Mouse (Mus musculus): ENCODE results near the gene Fblim1. TPM values are rescaled to one million over a fixed set of nuclear protein-coding genes. Genes with fewer than 3 reads are reported as not detected.

Gene Fblim1
- polyA plus RNA-seq, 1 experiment from 2014 or later: 76.1 TPM

DNA sequence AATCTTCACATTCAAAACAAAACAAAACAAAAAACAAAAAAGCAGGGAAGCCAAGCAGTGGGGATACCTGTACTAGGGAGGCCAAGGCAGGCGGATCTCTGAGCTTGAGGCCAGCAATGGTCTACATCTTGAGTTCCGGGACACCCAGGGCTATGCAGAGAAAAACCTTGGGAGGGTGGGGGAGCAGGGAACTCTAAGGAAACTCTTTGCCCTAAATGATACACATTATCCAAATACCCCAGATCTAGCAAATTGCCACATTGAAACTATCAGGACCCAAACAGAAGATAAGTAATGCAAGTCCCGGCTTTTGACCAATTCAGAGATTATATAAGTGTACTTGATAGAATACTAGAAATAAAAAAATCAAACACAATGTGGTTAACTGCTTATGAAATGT is 62.3 kb downstream of the Fblim1 start:
- WGBS: 72% methylated on average over 3 of the region's 3 CpGs
- no peak overlapping the region for H3K4me3 ChIP-seq (ENCODE audit: low read length)
- no peak overlapping the region for H3K4me2 ChIP-seq (ENCODE audit: low read depth, low read length)
- peaks cover 15% of the 10 kb centered on the region for H3K4me1 ChIP-seq (replicated peaks; ENCODE audit: control insufficient read depth, insufficient read depth, low read length)
- no peaks in the 10 kb centered on the region for H3K36me3 ChIP-seq (ENCODE audit: control insufficient read depth, insufficient read depth, low read length)
- no peak overlapping the region for H3K27ac ChIP-seq (ENCODE audit: low read length)
- H3K27me3 ChIP-seq (ENCODE audit: control insufficient read depth, insufficient read depth, low read depth, low read length): no peaks in the 10 kb centered on the region
- no peak for ATAC-seq (ENCODE audit: low read depth)
- no peak overlapping the region for H3K9ac ChIP-seq (ENCODE audit: low read length)
- no peaks in the 10 kb centered on the region for H3K9me3 ChIP-seq (ENCODE audit: control insufficient read depth, low read length)

DNA sequence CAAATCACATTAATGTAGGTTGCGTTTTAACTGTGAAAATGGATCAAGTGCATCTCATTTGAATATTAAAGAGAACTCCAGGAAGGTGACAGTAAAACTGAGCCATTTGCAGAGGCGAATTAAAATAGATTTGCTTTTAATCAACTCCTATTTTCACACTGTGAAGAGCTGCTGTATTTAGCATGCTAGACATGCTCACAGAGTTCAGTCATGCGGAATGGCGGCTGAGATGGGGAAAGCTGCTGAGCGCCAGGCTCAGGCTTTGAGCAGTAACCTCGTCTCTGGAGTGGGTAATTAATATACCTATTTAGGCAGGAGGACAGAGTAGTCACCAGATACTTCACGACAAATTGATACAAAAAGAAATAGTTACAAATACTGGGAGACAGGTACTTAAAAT is 64.0 kb downstream of the Fblim1 start:
- Histone ChIP-seq H3K4me2 (ENCODE audit: low read depth, low read length) (no peak overlapping the region), H3K9me3 (ENCODE audit: control insufficient read depth, low read length) (no peaks in the 10 kb centered on the region), H3K27ac (ENCODE audit: low read length) (no peak overlapping the region), H3K4me1 (replicated peaks; ENCODE audit: control insufficient read depth, insufficient read depth, low read length) (peaks cover 7% of the 10 kb centered on the region), H3K4me3 (ENCODE audit: low read length) (no peak overlapping the region), H3K27me3 (ENCODE audit: control insufficient read depth, insufficient read depth, low read depth, low read length) (no peaks in the 10 kb centered on the region), H3K36me3 (ENCODE audit: control insufficient read depth, insufficient read depth, low read length) (no peaks in the 10 kb centered on the region), H3K9ac (ENCODE audit: low read length) (no peak overlapping the region)
- ATAC-seq (ENCODE audit: low read depth): no peak
- WGBS: 63% methylated on average over 7 of the region's 7 CpGs

DNA sequence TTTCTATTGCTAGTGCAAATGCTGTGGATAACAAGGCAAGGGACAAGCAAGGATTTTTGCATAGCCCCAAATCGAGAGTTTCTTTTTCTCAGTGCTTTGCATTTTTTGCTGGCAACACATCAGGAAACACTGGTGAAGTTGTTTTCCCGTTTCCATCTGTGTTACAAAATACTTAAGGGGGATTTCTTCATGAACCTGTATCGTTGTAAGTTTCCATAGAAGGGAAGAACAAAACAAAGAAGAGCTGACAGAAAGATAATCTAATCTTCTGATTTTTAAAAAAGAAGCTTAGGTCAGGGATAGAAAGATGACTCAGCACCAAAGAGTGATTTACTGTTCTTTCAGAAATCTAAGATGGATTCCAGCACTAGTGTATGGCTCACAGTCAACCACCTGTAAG is 65.1 kb downstream of the Fblim1 start:
- 61% methylated on average over 3 of the region's 3 CpGs for WGBS
- Histone ChIP-seq H3K4me3 (ENCODE audit: low read length) (no peak overlapping the region), H3K27ac (ENCODE audit: low read length) (no peak overlapping the region), H3K27me3 (ENCODE audit: control insufficient read depth, insufficient read depth, low read depth, low read length) (no peaks in the 10 kb centered on the region), H3K9ac (ENCODE audit: low read length) (no peak overlapping the region), H3K4me2 (ENCODE audit: low read depth, low read length) (no peak overlapping the region), H3K36me3 (ENCODE audit: control insufficient read depth, insufficient read depth, low read length) (no peaks in the 10 kb centered on the region), H3K9me3 (ENCODE audit: control insufficient read depth, low read length) (no peaks in the 10 kb centered on the region), H3K4me1 (replicated peaks; ENCODE audit: control insufficient read depth, insufficient read depth, low read length) (peaks cover 11% of the 10 kb centered on the region)
- ATAC-seq (ENCODE audit: low read depth): no peak

DNA sequence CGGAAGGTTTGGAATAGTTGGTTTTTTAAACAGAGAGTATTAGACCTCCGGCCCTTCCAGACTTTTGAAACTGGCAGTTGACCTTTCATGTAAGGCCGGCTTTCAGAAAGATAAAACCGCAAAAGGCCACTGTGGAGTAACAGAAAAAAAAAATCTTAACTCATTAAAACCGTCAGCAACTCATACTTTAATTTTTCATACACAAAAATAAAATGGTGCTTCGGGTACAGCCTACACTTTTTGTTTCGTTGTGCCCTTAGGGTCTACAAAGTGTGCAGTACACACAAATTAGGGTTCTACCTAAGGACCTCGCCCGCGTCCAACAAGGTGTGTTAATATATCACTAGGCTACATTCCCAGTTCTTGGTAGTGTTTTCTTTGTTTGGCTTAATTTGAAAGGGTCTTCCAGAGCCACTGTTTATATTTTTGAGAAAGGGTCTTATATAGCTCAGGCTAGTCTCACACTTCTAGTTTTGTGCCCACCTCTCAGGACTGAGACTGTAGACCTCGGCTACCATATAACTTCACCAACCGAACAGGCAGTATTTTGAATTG is 66.6 kb downstream of the Fblim1 start:
- H3K9me3 ChIP-seq (ENCODE audit: control insufficient read depth, low read length): no peaks in the 10 kb centered on the region
- H3K9ac ChIP-seq (ENCODE audit: low read length): peak overlapping the region; percentile 78
- no peak for ATAC-seq (ENCODE audit: low read depth)
- H3K4me3 ChIP-seq (ENCODE audit: low read length): peak overlapping the region; percentile 92
- peaks cover 22% of the 10 kb centered on the region for H3K4me1 ChIP-seq (replicated peaks; ENCODE audit: control insufficient read depth, insufficient read depth, low read length)
- H3K27me3 ChIP-seq (ENCODE audit: control insufficient read depth, insufficient read depth, low read depth, low read length): no peaks in the 10 kb centered on the region
- H3K27ac ChIP-seq (ENCODE audit: low read length): peak overlapping the region; percentile 100
- 25% methylated on average over 12 of the region's 12 CpGs for WGBS
- H3K36me3 ChIP-seq (ENCODE audit: control insufficient read depth, insufficient read depth, low read length): no peaks in the 10 kb centered on the region
- peak overlapping the region; percentile 54 for H3K4me2 ChIP-seq (ENCODE audit: low read depth, low read length)

DNA sequence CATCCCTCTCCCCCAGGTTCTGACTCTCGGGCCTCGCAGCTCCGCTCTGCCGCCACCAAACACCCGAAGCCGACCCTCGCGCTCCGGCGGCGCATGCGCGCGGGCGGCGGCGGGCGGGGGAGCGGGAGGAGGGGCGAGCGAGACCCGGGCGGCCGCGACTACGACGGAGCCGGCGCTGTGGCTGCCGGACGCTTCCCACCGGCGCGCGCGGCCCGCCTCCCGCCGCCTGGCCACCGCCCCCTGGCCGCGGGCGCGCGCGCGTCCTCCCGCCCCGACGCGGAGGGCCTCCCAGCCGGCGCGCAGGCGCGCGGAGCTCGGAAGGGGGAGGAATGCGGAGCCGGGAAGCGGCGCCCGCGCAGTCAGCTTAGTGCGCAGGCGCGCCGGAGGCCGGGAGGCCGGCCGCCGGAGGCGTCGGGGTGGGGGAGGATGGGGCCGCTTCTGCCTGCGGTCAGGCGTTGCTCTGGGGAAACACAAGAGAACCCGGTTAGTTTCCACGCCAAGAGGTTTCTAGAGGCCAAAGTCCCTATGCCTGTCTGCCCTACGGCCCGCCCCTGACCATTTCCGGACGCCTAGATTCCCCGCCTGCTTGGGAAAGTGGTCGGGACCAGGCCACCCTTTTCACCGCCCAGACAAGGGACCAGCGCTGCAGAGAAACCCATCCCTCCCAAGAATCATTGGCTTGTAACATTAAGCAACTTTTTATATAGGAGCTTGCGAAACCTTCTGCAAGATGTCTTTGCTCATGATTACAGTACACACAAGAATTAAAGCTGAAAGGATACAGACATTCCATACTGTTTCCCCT is 67.3 kb downstream of the Fblim1 start, which contains the start of gene Spen:
Gene Spen, minus strand, starts transcription at position 190 of the 805 bp plus-strand sequence.
- under 1% methylated on average over 73 of the region's 88 CpGs for WGBS

DNA sequence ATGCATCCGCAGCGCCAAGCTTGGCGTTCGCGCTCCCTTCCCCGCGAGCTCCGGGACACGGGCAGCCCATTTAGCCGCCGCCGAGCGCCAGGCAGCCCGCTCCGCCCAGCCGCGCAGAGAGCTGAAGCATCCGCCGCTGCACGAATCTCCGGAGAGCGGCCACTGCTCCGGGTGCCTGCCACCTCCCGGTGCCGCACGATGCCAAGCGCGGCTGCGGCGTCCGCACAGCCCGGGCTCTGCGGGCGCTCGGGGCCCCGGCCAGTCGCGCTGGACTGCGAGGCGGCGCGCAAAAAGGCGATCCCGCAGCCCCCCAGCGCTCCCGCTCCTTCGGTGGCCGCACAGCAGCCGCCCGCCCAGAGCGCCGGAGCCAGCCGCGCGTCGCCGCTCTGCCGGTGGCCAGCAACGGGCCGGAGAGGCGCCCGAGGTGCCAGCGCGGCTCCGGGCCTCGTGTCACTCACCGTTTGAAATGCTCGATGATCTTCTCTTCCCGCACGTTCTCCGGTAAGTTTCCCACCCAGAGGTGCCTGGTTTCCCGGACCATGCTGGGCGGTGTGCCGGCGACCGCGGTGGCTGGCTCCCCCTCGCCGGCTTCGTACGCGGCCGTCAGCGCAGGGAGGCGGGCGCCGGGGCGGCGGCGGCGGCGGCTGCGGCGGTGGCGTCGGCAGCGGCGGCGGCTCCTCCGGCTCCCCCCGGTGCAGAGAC is 68.0 kb downstream of the Fblim1 start:
- Histone ChIP-seq H3K27me3 (ENCODE audit: control insufficient read depth, insufficient read depth, low read depth, low read length) (no peaks in the 10 kb centered on the region), H3K4me1 (replicated peaks; ENCODE audit: control insufficient read depth, insufficient read depth, low read length) (peaks cover 22% of the 10 kb centered on the region), H3K4me2 (ENCODE audit: low read depth, low read length) (peak overlapping the region; percentile 99), H3K9me3 (ENCODE audit: control insufficient read depth, low read length) (no peaks in the 10 kb centered on the region), H3K27ac (ENCODE audit: low read length) (peak overlapping the region; percentile 100), H3K9ac (ENCODE audit: low read length) (peak overlapping the region; percentile 92), H3K4me3 (ENCODE audit: low read length) (peak overlapping the region; percentile 92), H3K36me3 (ENCODE audit: control insufficient read depth, insufficient read depth, low read length) (no peaks in the 10 kb centered on the region)
- under 1% methylated on average over 97 of the region's 101 CpGs for WGBS
- ATAC-seq (ENCODE audit: low read depth): peak; percentile 1; the same call in 1 of the 2 replicates

More for the DNA sequence above, 67.3 kb downstream of the Fblim1 start, which contains the start of gene Spen:
- Histone ChIP-seq H3K4me1 (replicated peaks; ENCODE audit: control insufficient read depth, insufficient read depth, low read length) (peaks cover 22% of the 10 kb centered on the region), H3K27me3 (ENCODE audit: control insufficient read depth, insufficient read depth, low read depth, low read length) (no peaks in the 10 kb centered on the region), H3K4me2 (ENCODE audit: low read depth, low read length) (peak within 1 kb of the TSS; percentile 99), H3K36me3 (ENCODE audit: control insufficient read depth, insufficient read depth, low read length) (no peaks in the 10 kb centered on the region), H3K27ac (ENCODE audit: low read length) (peak within 1 kb of the TSS; percentile 100), H3K9me3 (ENCODE audit: control insufficient read depth, low read length) (no peaks in the 10 kb centered on the region), H3K4me3 (ENCODE audit: low read length) (peak within 1 kb of the TSS; percentile 92), H3K9ac (ENCODE audit: low read length) (peak within 1 kb of the TSS; percentile 92)
- peak; percentile 91 for ATAC-seq (ENCODE audit: low read depth)

DNA sequence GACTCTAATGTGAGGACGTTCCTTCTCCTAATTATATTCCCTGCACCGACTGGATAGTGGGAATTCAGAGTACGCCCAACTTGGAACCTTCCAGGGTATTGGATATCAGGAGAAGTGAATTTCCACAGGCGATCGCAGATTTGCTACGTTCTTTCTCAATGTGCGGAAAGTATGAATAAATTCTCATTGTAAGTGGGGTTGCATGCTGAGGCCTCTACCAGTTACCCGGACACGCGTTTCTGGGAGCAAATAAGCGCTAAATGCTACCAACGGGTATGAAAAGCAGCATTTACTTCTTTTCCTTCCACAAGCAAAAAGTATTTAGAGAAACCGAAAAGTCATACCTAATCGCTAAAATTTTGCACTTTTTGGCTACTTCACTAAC is 68.7 kb downstream of the Fblim1 start:
- Histone ChIP-seq H3K4me2 (ENCODE audit: low read depth, low read length) (peak overlapping the region; percentile 99), H3K9me3 (ENCODE audit: control insufficient read depth, low read length) (no peaks in the 10 kb centered on the region), H3K27ac (ENCODE audit: low read length) (peak overlapping the region; percentile 100), H3K9ac (ENCODE audit: low read length) (peak overlapping the region; percentile 92), H3K27me3 (ENCODE audit: control insufficient read depth, insufficient read depth, low read depth, low read length) (no peaks in the 10 kb centered on the region), H3K4me3 (ENCODE audit: low read length) (peak overlapping the region; percentile 92), H3K36me3 (ENCODE audit: control insufficient read depth, insufficient read depth, low read length) (no peaks in the 10 kb centered on the region), H3K4me1 (replicated peaks; ENCODE audit: control insufficient read depth, insufficient read depth, low read length) (peaks cover 22% of the 10 kb centered on the region)
- ATAC-seq (ENCODE audit: low read depth): no peak
- WGBS: 0% methylated on average over 14 of the region's 14 CpGs

DNA sequence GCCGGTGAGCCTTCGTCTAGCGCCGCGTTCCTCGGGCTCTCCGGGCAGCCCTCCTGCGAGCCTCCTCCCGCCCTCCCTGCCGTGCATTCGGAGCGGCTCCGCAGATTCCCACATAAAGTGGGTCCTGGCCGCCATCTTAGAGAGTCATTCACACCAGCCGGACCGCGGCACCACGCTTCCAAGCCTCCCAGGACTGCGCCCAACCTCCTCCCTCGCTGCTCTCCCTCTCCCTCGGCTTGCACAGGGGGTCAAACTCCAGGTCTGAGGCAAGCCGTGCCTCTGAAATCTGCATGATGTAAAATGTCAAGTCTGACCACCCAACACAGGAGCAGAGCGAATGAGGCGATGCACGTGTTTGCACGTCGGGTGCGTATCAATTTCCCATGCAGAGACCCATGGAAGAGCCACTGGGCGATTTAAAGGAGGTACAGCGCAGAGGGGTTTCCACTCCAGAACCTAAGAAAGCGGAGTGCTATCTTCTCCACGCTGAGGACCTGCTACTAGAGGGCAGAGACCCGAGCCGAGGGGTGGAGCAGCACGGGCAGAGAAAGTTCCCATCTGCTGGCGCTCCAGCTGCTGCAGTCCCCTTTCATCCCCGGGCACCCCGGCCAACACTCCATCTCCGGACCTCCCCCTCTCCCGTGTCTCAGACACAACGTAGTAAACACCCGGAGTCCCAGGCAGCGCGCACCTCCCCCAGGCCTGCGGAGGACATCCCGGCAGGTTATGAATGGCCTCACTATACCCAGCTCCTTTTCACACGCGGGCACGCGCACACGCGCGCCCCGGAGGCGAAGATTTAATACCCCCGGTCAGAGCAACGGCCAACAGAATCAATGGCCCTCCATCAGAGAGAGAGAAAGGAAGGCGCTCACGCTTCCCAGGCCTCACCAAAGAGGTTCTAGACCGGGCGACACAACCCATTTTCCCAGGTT is 69.3 kb downstream of the Fblim1 start:
- Histone ChIP-seq H3K4me2 (ENCODE audit: low read depth, low read length) (peak overlapping the region; percentile 99), H3K36me3 (ENCODE audit: control insufficient read depth, insufficient read depth, low read length) (no peaks in the 10 kb centered on the region), H3K27me3 (ENCODE audit: control insufficient read depth, insufficient read depth, low read depth, low read length) (no peaks in the 10 kb centered on the region), H3K9me3 (ENCODE audit: control insufficient read depth, low read length) (no peaks in the 10 kb centered on the region), H3K4me3 (ENCODE audit: low read length) (peak overlapping the region; percentile 92), H3K4me1 (replicated peaks; ENCODE audit: control insufficient read depth, insufficient read depth, low read length) (peaks cover 22% of the 10 kb centered on the region), H3K27ac (ENCODE audit: low read length) (peak overlapping the region; percentile 100), H3K9ac (ENCODE audit: low read length) (peak overlapping the region; percentile 92)
- under 1% methylated on average over 61 of the region's 61 CpGs for WGBS
- ATAC-seq (ENCODE audit: low read depth): peak; percentile 11

Measured in lung, embryonic 16.5 days (tissue).